Mouse (Mus musculus): ENCODE data around the gene Pitpnc1. TPM values are rescaled to one million over a fixed set of nuclear protein-coding genes. Genes with fewer than 3 reads are reported as not detected.
A peak's percentile ranks its signal among the peaks of the same experiment; 100 is the strongest.

Gene Pitpnc1
- polyA plus RNA-seq, 1 experiment from 2014 or later, result 19.6 TPM

GRCm38 (mm10) chr11:107376272-107376671, 94.2 kb downstream of the Pitpnc1 start:
- no peak overlapping the region for H3K4me3 ChIP-seq (replicated peaks; ENCODE audit: low read depth, low read length)
- H3K4me2 ChIP-seq (ENCODE audit: low read length), result no peak overlapping the region
- H3K4me1 ChIP-seq (replicated peaks; ENCODE audit: insufficient read depth, low read length), result peaks cover 10% of the 10 kb centered on the region
- H3K27ac ChIP-seq, result no peak overlapping the region
- no peaks in the 10 kb centered on the region for H3K36me3 ChIP-seq (ENCODE audit: insufficient read depth, low read length)
- no peaks in the 10 kb centered on the region for H3K9me3 ChIP-seq (replicated peaks; ENCODE audit: low read length)
- H3K9ac ChIP-seq (ENCODE audit: low read depth, low read length), result no peak overlapping the region
- 16% methylated on average over 12 of the region's 12 CpGs for WGBS
- no peaks in the 10 kb centered on the region for H3K27me3 ChIP-seq (ENCODE audit: insufficient read depth, low read length)
- ATAC-seq (replicated peaks; ENCODE audit: low FRiP score, low read depth) (peak; percentile 69), DNase-seq (ENCODE audit: low spot score) (peak; percentile 74)
- no peak for TF ChIP-seq CTCF (IDR thresholded peaks at IDR 0.05; ENCODE audit: low read depth)

GRCm38 (mm10) chr11:107375816-107376215, 94.7 kb downstream of the Pitpnc1 start:
- Histone ChIP-seq H3K9me3 (replicated peaks; ENCODE audit: low read length) (no peaks in the 10 kb centered on the region), H3K4me1 (replicated peaks; ENCODE audit: insufficient read depth, low read length) (peaks cover 10% of the 10 kb centered on the region), H3K4me3 (replicated peaks; ENCODE audit: low read depth, low read length) (no peak overlapping the region), H3K4me2 (ENCODE audit: low read length) (no peak overlapping the region), H3K9ac (ENCODE audit: low read depth, low read length) (no peak overlapping the region), H3K27me3 (ENCODE audit: insufficient read depth, low read length) (no peaks in the 10 kb centered on the region), H3K36me3 (ENCODE audit: insufficient read depth, low read length) (no peaks in the 10 kb centered on the region), H3K27ac (no peak overlapping the region)
- 62% methylated on average over 11 of the region's 11 CpGs for WGBS
- TF ChIP-seq CTCF (IDR thresholded peaks at IDR 0.05; ENCODE audit: low read depth), result no peak
- DNase-seq (ENCODE audit: low spot score) (no peak), ATAC-seq (replicated peaks; ENCODE audit: low FRiP score, low read depth) (no peak)

- Histone ChIP-seq H3K4me2 (ENCODE audit: low read length) (no peak overlapping the region), H3K9me3 (replicated peaks; ENCODE audit: low read length) (no peaks in the 10 kb centered on the region), H3K27ac (no peak overlapping the region), H3K27me3 (ENCODE audit: insufficient read depth, low read length) (no peaks in the 10 kb centered on the region), H3K4me3 (replicated peaks; ENCODE audit: low read depth, low read length) (no peak overlapping the region), H3K36me3 (ENCODE audit: insufficient read depth, low read length) (no peaks in the 10 kb centered on the region), H3K4me1 (replicated peaks; ENCODE audit: insufficient read depth, low read length) (peaks cover 10% of the 10 kb centered on the region), H3K9ac (ENCODE audit: low read depth, low read length) (no peak overlapping the region)
- DNase-seq (ENCODE audit: low spot score) (no peak), ATAC-seq (replicated peaks; ENCODE audit: low FRiP score, low read depth) (no peak)
- no peak for TF ChIP-seq CTCF (IDR thresholded peaks at IDR 0.05; ENCODE audit: low read depth)
- WGBS, result 91% methylated on average over 6 of the region's 6 CpGs
Measured at GRCm38 (mm10) chr11:107373569-107373968, 96.9 kb downstream of the Pitpnc1 start.

- Histone ChIP-seq H3K27ac (no peak overlapping the region), H3K9me3 (replicated peaks; ENCODE audit: low read length) (no peaks in the 10 kb centered on the region), H3K9ac (ENCODE audit: low read depth, low read length) (no peak overlapping the region), H3K4me3 (replicated peaks; ENCODE audit: low read depth, low read length) (no peak overlapping the region), H3K4me2 (ENCODE audit: low read length) (no peak overlapping the region), H3K4me1 (replicated peaks; ENCODE audit: insufficient read depth, low read length) (peaks cover 10% of the 10 kb centered on the region), H3K36me3 (ENCODE audit: insufficient read depth, low read length) (no peaks in the 10 kb centered on the region), H3K27me3 (ENCODE audit: insufficient read depth, low read length) (no peaks in the 10 kb centered on the region)
- ATAC-seq (replicated peaks; ENCODE audit: low FRiP score, low read depth) (no peak), DNase-seq (ENCODE audit: low spot score) (no peak)
- 94% methylated on average over 4 of the region's 4 CpGs for WGBS
- TF ChIP-seq CTCF (IDR thresholded peaks at IDR 0.05; ENCODE audit: low read depth), result no peak
Measured at GRCm38 (mm10) chr11:107373154-107373553, 97.3 kb downstream of the Pitpnc1 start.

- H3K9ac ChIP-seq (ENCODE audit: low read depth, low read length), result no peak overlapping the region
- DNase-seq (ENCODE audit: low spot score), result no peak
- 76% methylated on average over 7 of the region's 7 CpGs for WGBS
- H3K9me3 ChIP-seq (replicated peaks; ENCODE audit: low read length), result no peaks in the 10 kb centered on the region
- no peaks in the 10 kb centered on the region for H3K27me3 ChIP-seq (ENCODE audit: insufficient read depth, low read length)
- no peaks in the 10 kb centered on the region for H3K36me3 ChIP-seq (ENCODE audit: insufficient read depth, low read length)
- no peak overlapping the region for H3K27ac ChIP-seq
- H3K4me1 ChIP-seq (replicated peaks; ENCODE audit: insufficient read depth, low read length), result peaks cover 10% of the 10 kb centered on the region
- no peak overlapping the region for H3K4me3 ChIP-seq (replicated peaks; ENCODE audit: low read depth, low read length)
- no peak for TF ChIP-seq CTCF (IDR thresholded peaks at IDR 0.05; ENCODE audit: low read depth)
- ATAC-seq (replicated peaks; ENCODE audit: low FRiP score, low read depth), result no peak
- H3K4me2 ChIP-seq (ENCODE audit: low read length), result no peak overlapping the region
Measured at GRCm38 (mm10) chr11:107372688-107373087, 97.8 kb downstream of the Pitpnc1 start.

- H3K9ac ChIP-seq (ENCODE audit: low read depth, low read length), result no peak overlapping the region
- 92% methylated on average over 3 of the region's 3 CpGs for WGBS
- no peak for TF ChIP-seq CTCF (IDR thresholded peaks at IDR 0.05; ENCODE audit: low read depth)
- no peak overlapping the region for H3K4me2 ChIP-seq (ENCODE audit: low read length)
- H3K36me3 ChIP-seq (ENCODE audit: insufficient read depth, low read length), result no peaks in the 10 kb centered on the region
- H3K4me1 ChIP-seq (replicated peaks; ENCODE audit: insufficient read depth, low read length), result peaks cover 9% of the 10 kb centered on the region; the same call in 1 of the 2 replicates
- no peak overlapping the region for H3K4me3 ChIP-seq (replicated peaks; ENCODE audit: low read depth, low read length)
- H3K9me3 ChIP-seq (replicated peaks; ENCODE audit: low read length), result no peaks in the 10 kb centered on the region
- no peaks in the 10 kb centered on the region for H3K27me3 ChIP-seq (ENCODE audit: insufficient read depth, low read length)
- ATAC-seq (replicated peaks; ENCODE audit: low FRiP score, low read depth) (no peak), DNase-seq (ENCODE audit: low spot score) (no peak)
- no peak overlapping the region for H3K27ac ChIP-seq
Measured at GRCm38 (mm10) chr11:107370476-107370875, 100.0 kb downstream of the Pitpnc1 start.

GRCm38 (mm10) chr11:107369661-107370060, 100.8 kb downstream of the Pitpnc1 start:
- H3K4me1 ChIP-seq (replicated peaks; ENCODE audit: insufficient read depth, low read length), result peaks cover 9% of the 10 kb centered on the region; the same call in 1 of the 2 replicates
- DNase-seq (ENCODE audit: low spot score) (no peak), ATAC-seq (replicated peaks; ENCODE audit: low FRiP score, low read depth) (no peak)
- no peak for TF ChIP-seq CTCF (IDR thresholded peaks at IDR 0.05; ENCODE audit: low read depth)
- H3K4me2 ChIP-seq (ENCODE audit: low read length), result no peak overlapping the region
- no peak overlapping the region for H3K27ac ChIP-seq
- H3K27me3 ChIP-seq (ENCODE audit: insufficient read depth, low read length), result no peaks in the 10 kb centered on the region
- H3K9ac ChIP-seq (ENCODE audit: low read depth, low read length), result no peak overlapping the region
- H3K9me3 ChIP-seq (replicated peaks; ENCODE audit: low read length), result no peaks in the 10 kb centered on the region
- no peaks in the 10 kb centered on the region for H3K36me3 ChIP-seq (ENCODE audit: insufficient read depth, low read length)
- WGBS, result 87% methylated on average over 6 of the region's 6 CpGs
- no peak overlapping the region for H3K4me3 ChIP-seq (replicated peaks; ENCODE audit: low read depth, low read length)
